Mouse (Mus musculus): Measurements from ENCODE around the gene Trp73.

DNA sequence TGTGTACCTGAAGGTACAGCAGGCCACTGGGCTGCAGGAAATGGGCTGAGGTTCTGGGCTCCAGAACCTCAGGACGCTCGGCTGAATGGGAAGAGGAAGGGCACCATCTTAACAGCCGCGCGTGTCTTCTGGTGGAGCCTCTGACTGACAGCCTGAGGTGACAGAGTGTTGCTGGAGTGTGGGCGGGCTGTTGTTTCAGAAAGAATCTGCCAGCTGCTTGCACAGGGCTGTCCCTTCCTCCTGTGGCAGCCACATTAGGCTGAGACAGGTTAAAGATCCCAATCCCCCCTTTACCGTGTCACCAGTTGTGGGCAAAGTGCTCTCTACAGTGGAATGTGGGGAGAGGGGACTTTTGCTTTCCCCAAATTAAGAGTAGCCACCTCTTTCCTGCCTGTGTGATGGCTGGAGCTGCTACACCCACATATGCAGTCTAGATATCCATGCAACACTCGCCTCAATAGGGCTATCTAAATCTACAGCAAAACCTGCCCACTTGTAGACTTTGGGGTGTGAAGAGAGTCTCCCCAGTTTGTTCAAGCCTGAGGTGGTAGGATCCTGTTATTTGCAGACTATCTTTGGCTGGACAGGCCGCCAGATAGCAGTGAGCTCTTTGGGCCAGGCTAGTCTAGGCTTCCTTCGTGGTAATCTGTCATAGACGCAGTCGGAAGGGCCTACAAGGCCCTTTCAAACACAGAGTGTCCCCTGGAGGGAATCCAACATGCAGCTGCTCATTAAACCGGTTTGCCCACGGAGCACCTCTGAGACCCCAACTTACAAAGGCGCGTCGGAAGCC lies 115.1 kb downstream of the Trp73 start:
- no peak for TF ChIP-seq CTCF (IDR thresholded peaks at IDR 0.05; ENCODE audit: low read depth)
- no peak for TF ChIP-seq EP300 (optimal IDR thresholded peaks at IDR 0.05)
